In genomic region chr4:55145968-55146367, GRCm38 (mm10) we compare ENCODE assay signal across 13 mouse cellular contexts.
DNase-seq lines count a peak whose midpoint lies in the region.
"Had no signal": no experiment of that assay in that cellular context is flagged by ENCODE, and none has a peak within 500 bp of the region (broad histone marks: within the 10 kb centered on the region; RNA-seq: fewer than 3 reads in every experiment).

No protein-coding gene starts in this region.

- H3K4me3 ChIP-seq in embryonic facial prominence, embryonic 10.5 days, result 0 out of 2 replicates have a peak overlapping the region, but pooled peaks have one; percentile 25
- no peak overlapping the region for H3K4me3 ChIP-seq in limb, embryonic 10.5 days
- H3K4me3 ChIP-seq: heart, adult 2 months; hindbrain, embryonic 15.5 days; liver, embryonic 12.5 days; neural tube, embryonic 13.5 days had no signal

- H3K9me3 ChIP-seq in embryonic facial prominence, embryonic 10.5 days, result no peaks in the 10 kb centered on the region
- H3K9me3 ChIP-seq in limb, embryonic 10.5 days (replicated peaks), result no peaks in the 10 kb centered on the region
- H3K9me3 ChIP-seq: hindbrain, embryonic 15.5 days; liver, embryonic 12.5 days; neural tube, embryonic 13.5 days had no signal

- DNase-seq in cerebellum, postnatal 10 days, result peak; percentile 68 to 70
- no peak for DNase-seq in cerebellum, adult 11 months
- peak; percentile 22 for DNase-seq in layer of hippocampus, adult 11-12 months (ENCODE audit: low spot score)
- no peak for DNase-seq in layer of hippocampus, postnatal 25 days (ENCODE audit: extremely low spot score in 1 of 2, low spot score in 1 of 2)
- DNase-seq in embryonic facial prominence, embryonic 10.5 days (ENCODE audit: low spot score), result peak; percentile 55
- peak; percentile 34 for DNase-seq in limb, embryonic 10.5 days (ENCODE audit: low spot score)
- no peak for DNase-seq in retina, embryonic 14.5 days (ENCODE audit: low spot score)
- no peak for DNase-seq in lung, postnatal 25 days (ENCODE audit: low spot score)
- DNase-seq: heart, adult 2 months; kidney, postnatal 4 days had no signal

- peak overlapping the region; percentile 69 for H3K27ac ChIP-seq in embryonic facial prominence, embryonic 10.5 days (replicated peaks)
- no peak overlapping the region for H3K27ac ChIP-seq in limb, embryonic 10.5 days
- H3K27ac ChIP-seq: heart, adult 2 months; hindbrain, embryonic 15.5 days; liver, embryonic 12.5 days; neural tube, embryonic 13.5 days had no signal

- no peaks in the 10 kb centered on the region for H3K27me3 ChIP-seq in embryonic facial prominence, embryonic 10.5 days (replicated peaks; ENCODE audit: low read depth, poor library complexity, severe bottlenecking)
- H3K27me3 ChIP-seq in limb, embryonic 10.5 days (ENCODE audit: low read depth, poor library complexity, severe bottlenecking), result no peaks in the 10 kb centered on the region
- H3K27me3 ChIP-seq: hindbrain, embryonic 15.5 days; liver, embryonic 12.5 days; neural tube, embryonic 13.5 days had no signal

- WGBS in embryonic facial prominence, embryonic 10.5 days, result 35% methylated on average over 8 of the region's 8 CpGs
- WGBS in limb, embryonic 10.5 days, result 20% methylated on average over 8 of the region's 8 CpGs

- no peaks in the 10 kb centered on the region for H3K36me3 ChIP-seq in embryonic facial prominence, embryonic 10.5 days (replicated peaks)
- no peaks in the 10 kb centered on the region for H3K36me3 ChIP-seq in limb, embryonic 10.5 days
- H3K36me3 ChIP-seq: hindbrain, embryonic 15.5 days; liver, embryonic 12.5 days; neural tube, embryonic 13.5 days had no signal

- peaks cover 17% of the 10 kb centered on the region for H3K4me1 ChIP-seq in embryonic facial prominence, embryonic 10.5 days
- H3K4me1 ChIP-seq in limb, embryonic 10.5 days, result peaks cover 10% of the 10 kb centered on the region
- H3K4me1 ChIP-seq: hindbrain, embryonic 15.5 days had no signal

Comparison
In these comparisons a context has a peak if more than half of its experiments do, and no peak if none do; other contexts are left out.
1. DNase-seq: peak in cerebellum, postnatal 10 days (2 of 2), layer of hippocampus, adult 11-12 months (single experiment), embryonic facial prominence, embryonic 10.5 days (single experiment) and limb, embryonic 10.5 days (single experiment); none in cerebellum, adult 11 months (single experiment), layer of hippocampus, postnatal 25 days (0 of 2), retina, embryonic 14.5 days (single experiment) and lung, postnatal 25 days (single experiment).